Mouse (Mus musculus) cerebellum, postnatal 25 days (tissue): ENCODE results near the gene Epb41.

Experiments
- DNase-seq, 2 experiments: peaks; one replicate each; pipeline ENCODE4 v3.0.0; 2021; ENCODE audit warnings: mixed read lengths in 2 of 2

The Epb41 gene

GRCm38 (mm10) chr4:132074933-132075769 is at the start of gene Epb41:
TSS of gene Epb41 (minus strand) at chr4:132075321.
- peak; percentile 100 for DNase-seq

- DNase-seq: no peak
These were observed 48.0 kb upstream of the Epb41 start for GRCm38 (mm10) chr4:132123166-132123565.

GRCm38 (mm10) chr4:132121674-132122073 is 46.6 kb upstream of the Epb41 start:
- DNase-seq: no peak

- no peak for DNase-seq
These were observed 44.4 kb upstream of the Epb41 start for GRCm38 (mm10) chr4:132119566-132119965.

- no peak for DNase-seq
These were observed 41.2 kb upstream of the Epb41 start for GRCm38 (mm10) chr4:132116315-132116714.

- peak; percentile 32 to 34 for DNase-seq
These were observed 38.4 kb upstream of the Epb41 start for GRCm38 (mm10) chr4:132113411-132114095.

- no peak for DNase-seq
These were observed 36.1 kb upstream of the Epb41 start for GRCm38 (mm10) chr4:132111227-132111626.

- no peak for DNase-seq
These were observed 33.1 kb upstream of the Epb41 start for GRCm38 (mm10) chr4:132108221-132108620.

GRCm38 (mm10) chr4:132101152-132101551 is 26.0 kb upstream of the Epb41 start:
- no peak for DNase-seq

GRCm38 (mm10) chr4:132099548-132099947 is 24.4 kb upstream of the Epb41 start:
- no peak for DNase-seq

- no peak for DNase-seq
These were observed 19.9 kb upstream of the Epb41 start for GRCm38 (mm10) chr4:132095043-132095442.

GRCm38 (mm10) chr4:132093928-132094327 is 18.8 kb upstream of the Epb41 start:
- no peak for DNase-seq

GRCm38 (mm10) chr4:132093136-132093535 is 18.0 kb upstream of the Epb41 start:
- no peak for DNase-seq

- DNase-seq: peak; percentile 62 to 78
These were observed 13.8 kb upstream of the Epb41 start for GRCm38 (mm10) chr4:132088921-132089320.

GRCm38 (mm10) chr4:132085114-132085513 is 10.0 kb upstream of the Epb41 start:
- no peak for DNase-seq

GRCm38 (mm10) chr4:132080492-132080983 is 5.4 kb upstream of the Epb41 start:
- no peak for DNase-seq

GRCm38 (mm10) chr4:132079555-132080275 is 4.6 kb upstream of the Epb41 start:
- peak; percentile 82 to 86 for DNase-seq

GRCm38 (mm10) chr4:132078296-132078714 is 3.2 kb upstream of the Epb41 start:
- no peak for DNase-seq

- DNase-seq: no peak
These were observed 2.3 kb upstream of the Epb41 start for GRCm38 (mm10) chr4:132077445-132077844.

- DNase-seq: no peak
These were observed 1.6 kb upstream of the Epb41 start for GRCm38 (mm10) chr4:132076480-132077405.

- no peak for DNase-seq
These were observed 675 bp upstream of the Epb41 start for GRCm38 (mm10) chr4:132075796-132076195.
